In genomic region chr9:106209954-106210353, GRCm38 (mm10) we compare ENCODE assay signal across 25 mouse cellular contexts. TPM values are rescaled to one million over a fixed set of nuclear protein-coding genes. Genes with fewer than 3 reads are reported as not detected.
DNase-seq lines count a peak whose midpoint lies in the region; ATAC-seq lines count a peak whose summit lies in the region.
"Had no signal": no experiment of that assay in that cellular context is flagged by ENCODE, and none has a peak within 500 bp of the region (broad histone marks: within the 10 kb centered on the region; RNA-seq: fewer than 3 reads in every experiment).

No protein-coding gene starts in this region.

- no peaks in the 10 kb centered on the region for H3K27me3 ChIP-seq in heart, embryonic 12.5 days (replicated peaks)
- H3K27me3 ChIP-seq in forebrain, embryonic 14.5 days (replicated peaks; ENCODE audit: control insufficient read depth, insufficient read depth, low read length) = no peaks in the 10 kb centered on the region
- H3K27me3 ChIP-seq: heart, embryonic 13.5 days; hindbrain, embryonic 12.5 days; midbrain, embryonic 15.5 days; neural tube, embryonic 12.5 days; stomach, embryonic 15.5 days had no signal

- no peak overlapping the region for H3K9ac ChIP-seq in heart, embryonic 12.5 days
- H3K9ac ChIP-seq in forebrain, embryonic 14.5 days (ENCODE audit: low read length) = no peak overlapping the region
- H3K9ac ChIP-seq: forebrain, postnatal 0 days; heart, embryonic 13.5 days; hindbrain, embryonic 12.5 days; liver, postnatal 0 days; midbrain, embryonic 15.5 days; neural tube, embryonic 12.5 days; stomach, embryonic 15.5 days had no signal

- ATAC-seq in heart, embryonic 12.5 days (ENCODE audit: insufficient number of reproducible peaks, low FRiP score) = no peak
- no peak for ATAC-seq in forebrain, embryonic 14.5 days
- ATAC-seq: forebrain, postnatal 0 days; intestine, postnatal 0 days; liver, postnatal 0 days; lung, postnatal 0 days; midbrain, embryonic 15.5 days had no signal

- peaks cover 35% of the 10 kb centered on the region for H3K4me1 ChIP-seq in heart, embryonic 12.5 days (replicated peaks)
- peaks cover 5% of the 10 kb centered on the region; the same call in 1 of the 2 replicates for H3K4me1 ChIP-seq in forebrain, embryonic 14.5 days (ENCODE audit: control insufficient read depth, insufficient read depth, low read length)

- DNase-seq in adrenal gland, postnatal 14 days = peak; percentile 56
- DNase-seq in adrenal gland, postnatal 4 days (ENCODE audit: low spot score in 2 of 2) = no peak
- DNase-seq in heart, adult 11 months = peak; percentile 97
- DNase-seq in left cerebral cortex, postnatal 4 days = peak; percentile 42
- no peak for DNase-seq in left cerebral cortex, adult 18-20 months (ENCODE audit: low spot score in 2 of 2)
- DNase-seq in adipocyte (ENCODE audit: low spot score) = peak; percentile 81
- DNase-seq in forebrain, embryonic 14.5 days (ENCODE audit: low spot score) = no peak
- DNase-seq: cerebellum, adult 9-10 months; forebrain, postnatal 0 days; kidney, postnatal 25 days; liver; liver, postnatal 0 days; thymus, postnatal 4 days had no signal

- no peaks in the 10 kb centered on the region for H3K9me3 ChIP-seq in heart, embryonic 12.5 days (replicated peaks)
- H3K9me3 ChIP-seq in forebrain, embryonic 14.5 days (replicated peaks; ENCODE audit: control insufficient read depth, low read length) = no peaks in the 10 kb centered on the region
- H3K9me3 ChIP-seq: forebrain, embryonic 10.5 days; heart, embryonic 13.5 days; hindbrain, embryonic 12.5 days; limb, embryonic 10.5 days; midbrain, embryonic 15.5 days; neural tube, embryonic 12.5 days; stomach, embryonic 15.5 days had no signal

- intact Hi-C loops in left cerebral cortex, postnatal 4 days (cut with DNase I) = loop anchor here (5.0 to 10.0 kb wide), 2 partner anchors 67 to 215 kb away; partner anchors contain the start of gene Rpl29

- no peak overlapping the region for H3K4me3 ChIP-seq in heart, embryonic 12.5 days
- no peak overlapping the region for H3K4me3 ChIP-seq in forebrain, embryonic 14.5 days (ENCODE audit: low read depth, low read length)
- H3K4me3 ChIP-seq: forebrain, embryonic 10.5 days; heart, embryonic 13.5 days; hindbrain, embryonic 12.5 days; limb, embryonic 10.5 days; midbrain, embryonic 15.5 days; neural tube, embryonic 12.5 days; stomach, embryonic 15.5 days had no signal

- H3K27ac ChIP-seq in heart, embryonic 12.5 days (ENCODE audit: poor library complexity, severe bottlenecking) = no peak overlapping the region
- no peak overlapping the region for H3K27ac ChIP-seq in forebrain, embryonic 14.5 days (ENCODE audit: low read depth, low read length)
- H3K27ac ChIP-seq: forebrain, embryonic 10.5 days; heart, embryonic 13.5 days; hindbrain, embryonic 12.5 days; limb, embryonic 10.5 days; macrophage; midbrain, embryonic 15.5 days; neural tube, embryonic 12.5 days; stomach, embryonic 15.5 days had no signal

- 90% methylated on average over 4 of the region's 4 CpGs for WGBS in heart, embryonic 12.5 days
- WGBS in forebrain, embryonic 14.5 days = 88% methylated on average over 4 of the region's 4 CpGs

- H3K4me2 ChIP-seq in heart, embryonic 12.5 days = no peak overlapping the region
- no peak overlapping the region for H3K4me2 ChIP-seq in forebrain, embryonic 14.5 days (ENCODE audit: low read length)
- H3K4me2 ChIP-seq: heart, embryonic 13.5 days; hindbrain, embryonic 12.5 days; midbrain, embryonic 15.5 days; neural tube, embryonic 12.5 days; stomach, embryonic 15.5 days had no signal

- H3K36me3 ChIP-seq in heart, embryonic 12.5 days = peaks cover 49% of the 10 kb centered on the region
- peaks cover 29% of the 10 kb centered on the region for H3K36me3 ChIP-seq in forebrain, embryonic 14.5 days (ENCODE audit: control insufficient read depth, insufficient read depth, low read length)

RNA-seq across cellular contexts. Expression of gene Twf2, which starts 7.0 kb away (rescaled TPM):
- 43.6 and 54.3 TPM in 2 replicates for total RNA-seq in adrenal gland, postnatal 14 days (2021)
- total RNA-seq in adrenal gland, postnatal 4 days (2021) = 10 to 100 TPM; 62.5 to 63.9 TPM
- polyA plus RNA-seq in heart, embryonic 12.5 days (2016; fragmentation: Nextera tagmentation; extraction: Ambion mirVana) = 52.9 and 53.9 TPM in 2 replicates
- total RNA-seq in left cerebral cortex, postnatal 4 days (2021) = 10 to 100 TPM; 34.4 to 38.2 TPM
- total RNA-seq in left cerebral cortex, adult 18-20 months (2021) = 10 to 100 TPM; 50.9 to 60.8 TPM
- polyA plus RNA-seq in forebrain, embryonic 14.5 days (2014; fragmentation: Nextera tagmentation; extraction: Ambion mirVana) = 57.5 and 64.7 TPM in 2 replicates

RNA-seq across cellular contexts. Expression of gene Ppm1m, which starts 10.4 kb away (rescaled TPM):
- total RNA-seq in adrenal gland, postnatal 14 days (2021) = 133 and 136 TPM in 2 replicates
- 10 to 100 TPM; 76.7 to 77.5 TPM for total RNA-seq in adrenal gland, postnatal 4 days (2021)
- 30.7 and 34.1 TPM in 2 replicates for polyA plus RNA-seq in heart, embryonic 12.5 days (2016; fragmentation: Nextera tagmentation; extraction: Ambion mirVana)
- 10 to 100 TPM; 16.1 to 18.7 TPM for total RNA-seq in left cerebral cortex, postnatal 4 days (2021)
- total RNA-seq in left cerebral cortex, adult 18-20 months (2021) = 10 to 100 TPM; 19.0 to 22.3 TPM
- 10.3 and 10.7 TPM in 2 replicates for polyA plus RNA-seq in forebrain, embryonic 14.5 days (2014; fragmentation: Nextera tagmentation; extraction: Ambion mirVana)

RNA-seq across cellular contexts. Expression of gene Tlr9, which starts 12.4 kb away (rescaled TPM):
- total RNA-seq in adrenal gland, postnatal 14 days (2021) = 1.3 and 3.8 TPM in 2 replicates
- total RNA-seq in adrenal gland, postnatal 4 days (2021) = 1 to 10 TPM; 1.4 to 1.6 TPM
- not detected in 2 replicates for polyA plus RNA-seq in heart, embryonic 12.5 days (2016; fragmentation: Nextera tagmentation; extraction: Ambion mirVana)
- total RNA-seq in left cerebral cortex, postnatal 4 days (2021) = under 1 TPM; 0.46 to 0.48 TPM
- total RNA-seq in left cerebral cortex, adult 18-20 months (2021) = under 1 TPM; 0.91 to 0.95 TPM
- polyA plus RNA-seq in forebrain, embryonic 14.5 days (2014; fragmentation: Nextera tagmentation; extraction: Ambion mirVana) = not detected in 2 replicates
- total RNA-seq: MEL had no signal
- polyA plus RNA-seq: forebrain, embryonic 10.5 days; heart, embryonic 13.5 days; limb, embryonic 10.5 days; neural tube, embryonic 12.5 days had no signal

RNA-seq across cellular contexts. Expression of gene Alas1, which starts 38.5 kb away (rescaled TPM):
- total RNA-seq in adrenal gland, postnatal 14 days (2021) = 1,325 and 1,932 TPM in 2 replicates
- total RNA-seq in adrenal gland, postnatal 4 days (2021) = 100 to 1,000 TPM; 676 to 715 TPM
- polyA plus RNA-seq in heart, embryonic 12.5 days (2016; fragmentation: Nextera tagmentation; extraction: Ambion mirVana) = 129 and 133 TPM in 2 replicates
- 10 to 100 TPM; 97.5 to 99.8 TPM for total RNA-seq in left cerebral cortex, postnatal 4 days (2021)
- 100 to 1,000 TPM; 135 to 137 TPM for total RNA-seq in left cerebral cortex, adult 18-20 months (2021)
- polyA plus RNA-seq in forebrain, embryonic 14.5 days (2014; fragmentation: Nextera tagmentation; extraction: Ambion mirVana) = 91.5 and 110 TPM in 2 replicates

RNA-seq across cellular contexts. Expression of gene Wdr82, which starts 39.2 kb away (rescaled TPM):
- 83.9 and 84.7 TPM in 2 replicates for total RNA-seq in adrenal gland, postnatal 14 days (2021)
- total RNA-seq in adrenal gland, postnatal 4 days (2021) = 100 to 1,000 TPM in 1 of 2 experiments, 10 to 100 TPM in 1; 98.9 to 105 TPM
- 23.6 and 23.7 TPM in 2 replicates for polyA plus RNA-seq in heart, embryonic 12.5 days (2016; fragmentation: Nextera tagmentation; extraction: Ambion mirVana)
- 100 to 1,000 TPM; 168 to 170 TPM for total RNA-seq in left cerebral cortex, postnatal 4 days (2021)
- 100 to 1,000 TPM; 128 to 136 TPM for total RNA-seq in left cerebral cortex, adult 18-20 months (2021)
- 54.7 and 56.4 TPM in 2 replicates for polyA plus RNA-seq in forebrain, embryonic 14.5 days (2014; fragmentation: Nextera tagmentation; extraction: Ambion mirVana)

Comparison
In these comparisons a context has a peak if more than half of its experiments do, and no peak if none do; other contexts are left out.
1. DNase-seq: peak in adrenal gland, postnatal 14 days (single experiment), heart, adult 11 months (single experiment), left cerebral cortex, postnatal 4 days (single experiment) and adipocyte (single experiment); none in adrenal gland, postnatal 4 days (0 of 2), left cerebral cortex, adult 18-20 months (0 of 2) and forebrain, embryonic 14.5 days (single experiment).